Mouse (Mus musculus) limb, embryonic 10.5 days (tissue): Measurements from ENCODE around the gene Cir1. TPM values are rescaled to one million over a fixed set of nuclear protein-coding genes. Genes with fewer than 3 reads are reported as not detected.

Experiments used
- DNase-seq: peaks from one replicate; pipeline ENCODE4 v3.0.0-alpha.2; 2017; ENCODE audit warnings: low spot score
- H3K27ac ChIP-seq: fragments of 300-500 bp; sonication (generic); 2 replicates; pipeline ENCODE4 v1.5.1; 2016; ENCODE audit warnings: mild to moderate bottlenecking
- H3K27me3 ChIP-seq: fragments of 300-500 bp; sonication (generic); 2 replicates; pipeline ENCODE4 v1.6.1; 2016; ENCODE audit warnings: low read depth, mild to moderate bottlenecking; ENCODE audit not compliant: poor library complexity, severe bottlenecking
- H3K36me3 ChIP-seq: fragments of 300-500 bp; sonication (generic); 2 replicates; pipeline ENCODE4 v1.6.1; 2016; ENCODE audit warnings: mild to moderate bottlenecking, moderate library complexity
- H3K4me1 ChIP-seq: fragments of 300-500 bp; sonication (generic); 2 replicates; pipeline ENCODE4 v1.6.1; 2016
- H3K4me3 ChIP-seq: fragments of 300-500 bp; sonication (generic); 2 replicates; pipeline ENCODE4 v1.5.1; 2016; ENCODE audit warnings: mild to moderate bottlenecking, moderate library complexity
- H3K9me3 ChIP-seq: fragments of 300-500 bp; sonication (generic); replicated peaks from 2 replicates; pipeline ENCODE4 v1.6.1; 2016; ENCODE audit warnings: mild to moderate bottlenecking
- WGBS: fragments of 180-500 bp; shearing (Covaris S2); methylation state at CpG from one replicate; pipeline ENCODE4 v1.1.7; 2016; 5-methylcytosine and 5-hydroxymethylcytosine counted together
- polyA plus RNA-seq: library from polyadenylated mRNA; unstranded; fragments of >200 nt; fragmentation: Nextera tagmentation; extraction: Ambion mirVana; gene quantifications from 2 replicates; pipeline ENCODE4 v1.2.1, GENCODE M21; 2016

Cir1 gene
- polyA plus RNA-seq, 1 experiment from 2014 or later: 14.3 TPM

GRCm38 (mm10) chr2:73291130-73291529 lies 21.4 kb downstream of the Cir1 start:
- Histone ChIP-seq H3K9me3 (no peaks in the 10 kb centered on the region), H3K4me1 (no peaks in the 10 kb centered on the region), H3K36me3 (peaks cover 31% of the 10 kb centered on the region), H3K27me3 (no peaks in the 10 kb centered on the region), H3K4me3 (no peak overlapping the region), H3K27ac (no peak overlapping the region)
- WGBS: 96% methylated on average over 4 of the region's 4 CpGs
- no peak for DNase-seq

GRCm38 (mm10) chr2:73285630-73286029 lies 26.9 kb downstream of the Cir1 start:
- peaks cover 7% of the 10 kb centered on the region for H3K4me1 ChIP-seq
- H3K9me3 ChIP-seq: no peaks in the 10 kb centered on the region
- H3K27me3 ChIP-seq: peaks cover 21% of the 10 kb centered on the region
- H3K4me3 ChIP-seq: no peak overlapping the region
- H3K27ac ChIP-seq: no peak overlapping the region
- WGBS: 18% methylated on average over 2 of the region's 2 CpGs
- no peak for DNase-seq
- H3K36me3 ChIP-seq: peaks cover 10% of the 10 kb centered on the region

GRCm38 (mm10) chr2:73281707-73282106 lies 30.8 kb downstream of the Cir1 start:
- Histone ChIP-seq H3K9me3 (no peaks in the 10 kb centered on the region), H3K27me3 (peaks cover 58% of the 10 kb centered on the region), H3K4me3 (no peak overlapping the region), H3K4me1 (peaks cover 34% of the 10 kb centered on the region), H3K36me3 (no peaks in the 10 kb centered on the region), H3K27ac (no peak overlapping the region)
- no peak for DNase-seq
- 7% methylated on average over 7 of the region's 7 CpGs for WGBS

GRCm38 (mm10) chr2:73281048-73281661 lies 31.3 kb downstream of the Cir1 start:
- Histone ChIP-seq H3K9me3 (no peaks in the 10 kb centered on the region), H3K36me3 (no peaks in the 10 kb centered on the region), H3K27ac (no peak overlapping the region), H3K27me3 (peaks cover 64% of the 10 kb centered on the region), H3K4me1 (peaks cover 34% of the 10 kb centered on the region), H3K4me3 (peak overlapping the region; percentile 36)
- WGBS: 6% methylated on average over 22 of the region's 22 CpGs
- peak; percentile 40 for DNase-seq

GRCm38 (mm10) chr2:73280356-73281047 lies 32.0 kb downstream of the Cir1 start:
- Histone ChIP-seq H3K9me3 (no peaks in the 10 kb centered on the region), H3K4me3 (peak overlapping the region; percentile 36), H3K27me3 (peaks cover 70% of the 10 kb centered on the region), H3K36me3 (no peaks in the 10 kb centered on the region), H3K4me1 (peaks cover 34% of the 10 kb centered on the region), H3K27ac (no peak overlapping the region)
- WGBS: under 1% methylated on average over 33 of the region's 33 CpGs
- DNase-seq: peak; percentile 63

GRCm38 (mm10) chr2:73279271-73280038 lies 33.0 kb downstream of the Cir1 start:
- peak; percentile 45 for DNase-seq
- H3K4me1 ChIP-seq: peaks cover 38% of the 10 kb centered on the region
- H3K27ac ChIP-seq: no peak overlapping the region; the same call in 1 of the 2 replicates
- H3K9me3 ChIP-seq: no peaks in the 10 kb centered on the region
- WGBS: 1% methylated on average over 31 of the region's 31 CpGs
- H3K4me3 ChIP-seq: peak overlapping the region; percentile 40
- peaks cover 81% of the 10 kb centered on the region for H3K27me3 ChIP-seq
- H3K36me3 ChIP-seq: no peaks in the 10 kb centered on the region

GRCm38 (mm10) chr2:73278869-73279268 lies 33.6 kb downstream of the Cir1 start:
- Histone ChIP-seq H3K4me1 (peaks cover 44% of the 10 kb centered on the region), H3K9me3 (no peaks in the 10 kb centered on the region), H3K36me3 (no peaks in the 10 kb centered on the region), H3K4me3 (peak overlapping the region; percentile 40), H3K27me3 (peaks cover 87% of the 10 kb centered on the region), H3K27ac (no peak overlapping the region; the same call in 1 of the 2 replicates)
- 1% methylated on average over 17 of the region's 17 CpGs for WGBS
- peak; percentile 61 for DNase-seq

GRCm38 (mm10) chr2:73278131-73278854 lies 34.2 kb downstream of the Cir1 start:
- 1% methylated on average over 20 of the region's 20 CpGs for WGBS
- peaks cover 50% of the 10 kb centered on the region for H3K4me1 ChIP-seq

GRCm38 (mm10) chr2:73277709-73278075 lies 34.8 kb downstream of the Cir1 start:
- no peaks in the 10 kb centered on the region for H3K9me3 ChIP-seq
- no peak for DNase-seq
- whole genome bisulfite sequencing: under 1% methylated on average over 18 of the region's 18 CpGs
- H3K27me3 ChIP-seq: peaks cover 98% of the 10 kb centered on the region
- H3K36me3 ChIP-seq: no peaks in the 10 kb centered on the region
- peaks cover 56% of the 10 kb centered on the region for H3K4me1 ChIP-seq
- H3K4me3 ChIP-seq: peak overlapping the region; percentile 44
- no peak overlapping the region for H3K27ac ChIP-seq

More at GRCm38 (mm10) chr2:73278131-73278854, 34.2 kb downstream of the Cir1 start:
- Histone ChIP-seq H3K27me3 (peaks cover 93% of the 10 kb centered on the region), H3K9me3 (no peaks in the 10 kb centered on the region), H3K4me3 (peak overlapping the region; percentile 40), H3K36me3 (no peaks in the 10 kb centered on the region), H3K27ac (no peak overlapping the region)
- DNase-seq: peak; percentile 93

- H3K36me3 ChIP-seq: no peaks in the 10 kb centered on the region
- under 1% methylated on average over 38 of the region's 38 CpGs for WGBS
- peak; percentile 70 for DNase-seq
- peaks cover 98% of the 10 kb centered on the region for H3K27me3 ChIP-seq
- H3K4me3 ChIP-seq: peak overlapping the region; percentile 44
- peaks cover 60% of the 10 kb centered on the region for H3K4me1 ChIP-seq
- no peak overlapping the region for H3K27ac ChIP-seq
- H3K9me3 ChIP-seq: no peaks in the 10 kb centered on the region
Measured at GRCm38 (mm10) chr2:73277021-73277708, 35.3 kb downstream of the Cir1 start.

GRCm38 (mm10) chr2:73276141-73276571 lies 36.3 kb downstream of the Cir1 start:
- WGBS: under 1% methylated on average over 6 of the region's 6 CpGs
- Histone ChIP-seq H3K4me3 (no peak overlapping the region), H3K36me3 (no peaks in the 10 kb centered on the region), H3K27ac (no peak overlapping the region), H3K9me3 (no peaks in the 10 kb centered on the region), H3K27me3 (peaks cover 98% of the 10 kb centered on the region), H3K4me1 (peaks cover 68% of the 10 kb centered on the region)
- DNase-seq: peak; percentile 37
